Mouse (Mus musculus) stomach, postnatal 0 days (tissue): ENCODE data around the gene Zfp512b.

Source experiments
- CTCF ChIP-seq: IDR thresholded peaks from 2 replicates; pipeline ENCODE4 v1.5.1; 2016; ENCODE audit warnings: antibody characterized with exemption, low read depth, mild to moderate bottlenecking, moderate library complexity
- EP300 ChIP-seq: optimal IDR thresholded peaks from 2 replicates; pipeline ENCODE3; 2016; ENCODE audit warnings: antibody characterized with exemption

GRCm38 (mm10) chr2:181536410-181536809 lies 56.2 kb downstream of the Zfp512b start:
- TF ChIP-seq EP300 = no peak
- TF ChIP-seq CTCF = no peak
